Mouse (Mus musculus): ENCODE results near the gene Bco1. TPM values are rescaled to one million over a fixed set of nuclear protein-coding genes. Genes with fewer than 3 reads are reported as not detected.
A peak's percentile ranks its signal among the peaks of the same experiment; 100 is the strongest.

Gene Bco1
- total RNA-seq (2017): 0.95 TPM in 1 of 3 replicates, not detected in the others

GRCm38 (mm10) chr8:117095647-117096046, at the start of gene Bco1:
Gene Bco1, plus strand, starts transcription at chr8:117095854.
- ATAC-seq (replicated peaks; ENCODE audit: insufficient number of reproducible peaks, low FRiP score, low TSS enrichment, poor library complexity, severe bottlenecking): no peak

- no peak for ATAC-seq (replicated peaks; ENCODE audit: insufficient number of reproducible peaks, low FRiP score, low TSS enrichment, poor library complexity, severe bottlenecking)
Measured at GRCm38 (mm10) chr8:117049444-117049843, 46.2 kb upstream of the Bco1 start.

GRCm38 (mm10) chr8:117050763-117051162, 44.9 kb upstream of the Bco1 start:
- ATAC-seq (replicated peaks; ENCODE audit: insufficient number of reproducible peaks, low FRiP score, low TSS enrichment, poor library complexity, severe bottlenecking): peak; percentile 53

- ATAC-seq (replicated peaks; ENCODE audit: insufficient number of reproducible peaks, low FRiP score, low TSS enrichment, poor library complexity, severe bottlenecking): no peak
Measured at GRCm38 (mm10) chr8:117051316-117051715, 44.3 kb upstream of the Bco1 start.

- 0 out of 2 replicates have a peak, but pooled peaks have one; percentile 15 for ATAC-seq (replicated peaks; ENCODE audit: insufficient number of reproducible peaks, low FRiP score, low TSS enrichment, poor library complexity, severe bottlenecking)
Measured at GRCm38 (mm10) chr8:117053135-117054079, 42.2 kb upstream of the Bco1 start.

GRCm38 (mm10) chr8:117054146-117054545, 41.5 kb upstream of the Bco1 start:
- no peak for ATAC-seq (replicated peaks; ENCODE audit: insufficient number of reproducible peaks, low FRiP score, low TSS enrichment, poor library complexity, severe bottlenecking)

GRCm38 (mm10) chr8:117055097-117055496, 40.6 kb upstream of the Bco1 start:
- peak; percentile 79 for ATAC-seq (replicated peaks; ENCODE audit: insufficient number of reproducible peaks, low FRiP score, low TSS enrichment, poor library complexity, severe bottlenecking)

- ATAC-seq (replicated peaks; ENCODE audit: insufficient number of reproducible peaks, low FRiP score, low TSS enrichment, poor library complexity, severe bottlenecking): no peak
Measured at GRCm38 (mm10) chr8:117059021-117059420, 36.6 kb upstream of the Bco1 start.

GRCm38 (mm10) chr8:117060306-117060705, 35.3 kb upstream of the Bco1 start:
- no peak for ATAC-seq (replicated peaks; ENCODE audit: insufficient number of reproducible peaks, low FRiP score, low TSS enrichment, poor library complexity, severe bottlenecking)

- no peak for ATAC-seq (replicated peaks; ENCODE audit: insufficient number of reproducible peaks, low FRiP score, low TSS enrichment, poor library complexity, severe bottlenecking)
Measured at GRCm38 (mm10) chr8:117061180-117061880, 34.3 kb upstream of the Bco1 start.

GRCm38 (mm10) chr8:117066955-117067354, 28.7 kb upstream of the Bco1 start:
- peak; percentile 55 for ATAC-seq (replicated peaks; ENCODE audit: insufficient number of reproducible peaks, low FRiP score, low TSS enrichment, poor library complexity, severe bottlenecking)

- ATAC-seq (replicated peaks; ENCODE audit: insufficient number of reproducible peaks, low FRiP score, low TSS enrichment, poor library complexity, severe bottlenecking): no peak
Measured at GRCm38 (mm10) chr8:117067396-117067795, 28.3 kb upstream of the Bco1 start.

GRCm38 (mm10) chr8:117068294-117068693, 27.4 kb upstream of the Bco1 start:
- no peak for ATAC-seq (replicated peaks; ENCODE audit: insufficient number of reproducible peaks, low FRiP score, low TSS enrichment, poor library complexity, severe bottlenecking)

- no peak for ATAC-seq (replicated peaks; ENCODE audit: insufficient number of reproducible peaks, low FRiP score, low TSS enrichment, poor library complexity, severe bottlenecking)
Measured at GRCm38 (mm10) chr8:117069708-117070107, 25.9 kb upstream of the Bco1 start.

GRCm38 (mm10) chr8:117074350-117075182, 21.1 kb upstream of the Bco1 start:
- peak; percentile 68 for ATAC-seq (replicated peaks; ENCODE audit: insufficient number of reproducible peaks, low FRiP score, low TSS enrichment, poor library complexity, severe bottlenecking)

- ATAC-seq (replicated peaks; ENCODE audit: insufficient number of reproducible peaks, low FRiP score, low TSS enrichment, poor library complexity, severe bottlenecking): no peak
Measured at GRCm38 (mm10) chr8:117078367-117078926, 17.2 kb upstream of the Bco1 start.

- ATAC-seq (replicated peaks; ENCODE audit: insufficient number of reproducible peaks, low FRiP score, low TSS enrichment, poor library complexity, severe bottlenecking): peak; percentile 80
Measured at GRCm38 (mm10) chr8:117079652-117080051, 16.0 kb upstream of the Bco1 start.

- no peak for ATAC-seq (replicated peaks; ENCODE audit: insufficient number of reproducible peaks, low FRiP score, low TSS enrichment, poor library complexity, severe bottlenecking)
Measured at GRCm38 (mm10) chr8:117082399-117082872, 13.2 kb upstream of the Bco1 start, which contains the start of gene Pkd1l2. Gene Pkd1l2, minus strand, starts transcription at chr8:117082449.

Measured in monocyte, adult 5-6 weeks (primary cell).